Mouse (Mus musculus) CH12.LX (cell line): ENCODE data around the gene Tacc3. TPM values are rescaled to one million over a fixed set of nuclear protein-coding genes. Genes with fewer than 3 reads are reported as not detected.

Source experiments
- DNase-seq: peaks from one replicate; pipeline ENCODE4 v3.0.0-alpha.2; 2013; ENCODE audit errors: extremely low read depth
- H3K27ac ChIP-seq: 2 replicates; pipeline ENCODE4 v1.5.1; 2012; ENCODE audit warnings: low read depth, mild to moderate bottlenecking, control low read depth, moderate library complexity; ENCODE audit not compliant: insufficient read depth
- H3K27me3 ChIP-seq: replicated peaks from 2 replicates; pipeline ENCODE3; 2012; ENCODE audit warnings: inconsistent platforms
- H3K36me3 ChIP-seq, 2 experiments: replicated peaks in 1 of 2; 2 replicates each; pipeline versions ENCODE3 to v1.6.1; 2012; ENCODE audit warnings: inconsistent platforms in 1 of 2, low read length in 1 of 2, mild to moderate bottlenecking in 1 of 2, mixed read lengths in 1 of 2, moderate library complexity in 1 of 2; ENCODE audit not compliant: control insufficient read depth in 1 of 2, insufficient read depth in 1 of 2
- H3K4me1 ChIP-seq, 2 experiments: 2 replicates each; pipeline ENCODE4 v1.6.1; 2012; ENCODE audit warnings: inconsistent platforms in 1 of 2, moderate library complexity in 1 of 2; ENCODE audit not compliant: insufficient read depth in 2 of 2, control insufficient read depth in 1 of 2
- H3K4me2 ChIP-seq: 2 replicates; pipeline ENCODE4 v1.6.1; 2012; ENCODE audit warnings: low read depth, mild to moderate bottlenecking, control low read depth; ENCODE audit not compliant: poor library complexity, insufficient read depth, severe bottlenecking
- H3K4me3 ChIP-seq, 3 experiments: fragments of 150-350 bp in 1 of 3; sonication (generic) in 1 of 3; replicated peaks in 1 of 3; 2 replicates each; pipeline versions ENCODE3 to v1.5.1; 2011 to 2012; ENCODE audit warnings: low read depth in 2 of 3, low read length in 2 of 3, mild to moderate bottlenecking in 2 of 3, moderate library complexity in 2 of 3, control low read depth in 1 of 3, improper control_type of control experiment in 1 of 3, inconsistent platforms in 1 of 3, mixed read lengths in 1 of 3; ENCODE audit not compliant: poor library complexity in 1 of 3
- H3K79me2 ChIP-seq: replicated peaks from 2 replicates; pipeline ENCODE4 v1.6.1; 2012; ENCODE audit warnings: mild to moderate bottlenecking, moderate library complexity; ENCODE audit not compliant: control insufficient read depth, poor library complexity, insufficient read depth, severe bottlenecking; ENCODE audit errors: extremely low read depth
- H3K9ac ChIP-seq: 2 replicates; pipeline ENCODE4 v1.6.1; 2012; ENCODE audit warnings: low read depth, mild to moderate bottlenecking, control low read depth, moderate library complexity; ENCODE audit not compliant: insufficient read depth
- H3K9me3 ChIP-seq: replicated peaks from 2 replicates; pipeline ENCODE3; 2012; ENCODE audit warnings: low read length, inconsistent platforms, mixed read lengths
- CHD2 ChIP-seq: IDR thresholded peaks from 2 replicates; pipeline ENCODE4 v1.6.1; 2011; ENCODE audit warnings: low read length, improper control_type of control experiment
- CTCF ChIP-seq, 2 experiments: IDR thresholded peaks in 1 of 2; conservative IDR thresholded peaks in 1 of 2; 2 replicates each; pipeline ENCODE4 v1.5.1; 2011 to 2012; ENCODE audit warnings: low read depth in 2 of 2, low read length in 2 of 2, improper control_type of control experiment in 1 of 2, inconsistent platforms in 1 of 2, mild to moderate bottlenecking in 1 of 2, moderate library complexity in 1 of 2
- ELF1 ChIP-seq: IDR thresholded peaks from 2 replicates; pipeline ENCODE4 v1.6.1; 2014; ENCODE audit warnings: low read depth, mild to moderate bottlenecking, inconsistent platforms, low read length, improper control_type of control experiment
- ETS1 ChIP-seq: conservative IDR thresholded peaks from 2 replicates; pipeline ENCODE4 v1.6.1; 2012; ENCODE audit warnings: low read depth, mild to moderate bottlenecking, inconsistent platforms, low read length, improper control_type of control experiment, moderate library complexity
- GABPA ChIP-seq: IDR thresholded peaks from 2 replicates; pipeline ENCODE4 v1.6.1; 2012; ENCODE audit warnings: low read depth, low read length, improper control_type of control experiment, inconsistent platforms; ENCODE audit not compliant: insufficient replicate concordance
- MAFK ChIP-seq: IDR thresholded peaks from 2 replicates; pipeline ENCODE4 v1.6.1; 2011; ENCODE audit warnings: low read length, improper control_type of control experiment; ENCODE audit not compliant: insufficient replicate concordance
- MAX ChIP-seq: IDR thresholded peaks from 2 replicates; pipeline ENCODE4 v1.6.1; 2011; ENCODE audit warnings: low read length, improper control_type of control experiment
- MYC ChIP-seq: IDR thresholded peaks from 2 replicates; pipeline ENCODE4 v1.6.1; 2011; ENCODE audit warnings: low read depth, mild to moderate bottlenecking, improper control_type of control experiment, low read length
- NELFE ChIP-seq: IDR thresholded peaks from 2 replicates; pipeline ENCODE4 v1.6.1; 2011; ENCODE audit warnings: low read depth, low read length, improper control_type of control experiment
- POLR2AphosphoS2 ChIP-seq: IDR thresholded peaks from 2 replicates; pipeline ENCODE4 v1.6.1; 2011; ENCODE audit warnings: low read depth, low read length, improper control_type of control experiment
- RCOR1 ChIP-seq: conservative IDR thresholded peaks from 2 replicates; pipeline ENCODE4 v1.6.1; 2012; ENCODE audit warnings: low read depth, mild to moderate bottlenecking, inconsistent platforms, low read length, improper control_type of control experiment
- SIN3A ChIP-seq: IDR thresholded peaks from 2 replicates; pipeline ENCODE4 v1.6.1; 2012; ENCODE audit warnings: low read length, improper control_type of control experiment, inconsistent platforms
- TBP ChIP-seq: conservative IDR thresholded peaks from 2 replicates; pipeline ENCODE4 v1.6.1; 2011; ENCODE audit warnings: low read depth, low read length, improper control_type of control experiment
- TCF12 ChIP-seq: IDR thresholded peaks from 2 replicates; pipeline ENCODE4 v1.6.1; 2014; ENCODE audit warnings: low read depth, mild to moderate bottlenecking, inconsistent platforms, low read length, improper control_type of control experiment
- USF2 ChIP-seq: conservative IDR thresholded peaks from 2 replicates; pipeline ENCODE4 v1.6.1; 2011; ENCODE audit warnings: low read depth, low read length, improper control_type of control experiment
- dilution Hi-C: fragments of 300-500 bp; cut with MboI; formaldehyde crosslinking; loops from 2 replicates; pipeline ENCODE4 v1.14.3; 2020; ENCODE audit warnings: low sequenced_read_pairs; ENCODE audit not compliant: extremely low pct_unique_long_range_greater_than_20kb, extremely low pct_ligation_motif_present
- in situ Hi-C: fragments of 300-500 bp; cut with MboI; formaldehyde crosslinking; loops from 3 replicates; pipeline ENCODE4 v1.14.3; 2019; ENCODE audit warnings: low sequenced_read_pairs, low pct_ligation_motif_present, low pct_unique_long_range_greater_than_20kb, mixed read lengths
- polyA plus RNA-seq: library from polyadenylated mRNA; unstranded; fragments of >175 nt; gene quantifications from 2 replicates; pipeline ENCODE4 v1.2.1, GENCODE M21; 2012; ENCODE audit warnings: low read depth; ENCODE audit not compliant: insufficient read length
- total RNA-seq, 2 experiments: library from RNA; depleted of rRNA; stranded (reverse); fragments of 300-350 nt in 1 of 2; fragments of >200 nt in 1 of 2; gene quantifications; 2 replicates each; pipeline ENCODE4 v1.2.3; 2012 to 2014

The Tacc3 gene
- total and polyA plus RNA-seq, 3 experiments = 89.4 to 186 (median 160) TPM

GRCm38 (mm10) chr5:33652783-33653173 lies 5.2 kb upstream of the Tacc3 start:
- peak overlapping the region; percentile 41; the same call in 1 of the 2 replicates for H3K27ac ChIP-seq
- peak overlapping the region; percentile 54 for H3K9ac ChIP-seq
- H3K79me2 ChIP-seq = peaks cover 59% of the 10 kb centered on the region
- TF ChIP-seq NELFE = 0 out of 2 replicates have a peak, but pooled peaks have one; percentile 17
- TF ChIP-seq GABPA = no peak
- peak; percentile 10 for DNase-seq
- no peaks in the 10 kb centered on the region for H3K9me3 ChIP-seq
- dilution Hi-C loops = no loop called here
- in situ Hi-C loops = no loop called here
- H3K4me1 ChIP-seq = peaks cover 12 to 63% of the 10 kb centered on the region in 2 experiments
- peak overlapping the region in 1 of 3 experiments; percentile 19 for H3K4me3 ChIP-seq
- no peaks in the 10 kb centered on the region for H3K27me3 ChIP-seq
- H3K4me2 ChIP-seq = peak overlapping the region; percentile 41; the same call in 1 of the 2 replicates
- H3K36me3 ChIP-seq = peaks cover 27 to 53% of the 10 kb centered on the region in 2 experiments

GRCm38 (mm10) chr5:33654424-33654823 lies 3.5 kb upstream of the Tacc3 start:
- H3K27ac ChIP-seq = no peak overlapping the region
- H3K4me2 ChIP-seq = no peak overlapping the region
- in situ Hi-C loops (no loop called here), dilution Hi-C loops (no loop called here)
- H3K9me3 ChIP-seq = no peaks in the 10 kb centered on the region
- H3K27me3 ChIP-seq = no peaks in the 10 kb centered on the region
- H3K4me1 ChIP-seq = peaks cover 14 to 64% of the 10 kb centered on the region in 2 experiments
- peaks cover 52% of the 10 kb centered on the region for H3K79me2 ChIP-seq
- peaks cover 23 to 38% of the 10 kb centered on the region in 2 experiments for H3K36me3 ChIP-seq
- no peak for TF ChIP-seq CHD2
- TF ChIP-seq RCOR1 = no peak
- no peak for TF ChIP-seq MAFK
- TF ChIP-seq MYC = no peak
- no peak for TF ChIP-seq MAX
- no peak for TF ChIP-seq SIN3A
- TF ChIP-seq TCF12 = no peak
- no peak for TF ChIP-seq CTCF (conservative IDR thresholded peaks at IDR 0.05 in 1 of 2, IDR thresholded peaks at IDR 0.05 in 1 of 2; ENCODE audit: low read depth in 2 of 2, low read length in 2 of 2)
- TF ChIP-seq ETS1 = no peak
- no peak for TF ChIP-seq TBP
- TF ChIP-seq USF2 = no peak
- TF ChIP-seq, all 38 proteins: peak for 0
- Histone ChIP-seq H3K9ac (no peak overlapping the region), H3K4me3 (no peak overlapping the region)
- DNase-seq = no peak

GRCm38 (mm10) chr5:33655251-33655840 lies 2.6 kb upstream of the Tacc3 start:
- Histone ChIP-seq H3K36me3 (peaks cover 21 to 33% of the 10 kb centered on the region in 2 experiments), H3K4me3 (no peak overlapping the region), H3K79me2 (peaks cover 52% of the 10 kb centered on the region), H3K27me3 (no peaks in the 10 kb centered on the region), H3K4me1 (peaks cover 19 to 64% of the 10 kb centered on the region in 2 experiments), H3K4me2 (no peak overlapping the region), H3K9ac (no peak overlapping the region), H3K9me3 (no peaks in the 10 kb centered on the region), H3K27ac (no peak overlapping the region)
- in situ Hi-C loops (no loop called here), dilution Hi-C loops (no loop called here)
- DNase-seq = no peak
- TF ChIP-seq ELF1 (no peak), POLR2AphosphoS2 (no peak)
